Mouse (Mus musculus): ENCODE data around the gene Nudt8.

DNA sequence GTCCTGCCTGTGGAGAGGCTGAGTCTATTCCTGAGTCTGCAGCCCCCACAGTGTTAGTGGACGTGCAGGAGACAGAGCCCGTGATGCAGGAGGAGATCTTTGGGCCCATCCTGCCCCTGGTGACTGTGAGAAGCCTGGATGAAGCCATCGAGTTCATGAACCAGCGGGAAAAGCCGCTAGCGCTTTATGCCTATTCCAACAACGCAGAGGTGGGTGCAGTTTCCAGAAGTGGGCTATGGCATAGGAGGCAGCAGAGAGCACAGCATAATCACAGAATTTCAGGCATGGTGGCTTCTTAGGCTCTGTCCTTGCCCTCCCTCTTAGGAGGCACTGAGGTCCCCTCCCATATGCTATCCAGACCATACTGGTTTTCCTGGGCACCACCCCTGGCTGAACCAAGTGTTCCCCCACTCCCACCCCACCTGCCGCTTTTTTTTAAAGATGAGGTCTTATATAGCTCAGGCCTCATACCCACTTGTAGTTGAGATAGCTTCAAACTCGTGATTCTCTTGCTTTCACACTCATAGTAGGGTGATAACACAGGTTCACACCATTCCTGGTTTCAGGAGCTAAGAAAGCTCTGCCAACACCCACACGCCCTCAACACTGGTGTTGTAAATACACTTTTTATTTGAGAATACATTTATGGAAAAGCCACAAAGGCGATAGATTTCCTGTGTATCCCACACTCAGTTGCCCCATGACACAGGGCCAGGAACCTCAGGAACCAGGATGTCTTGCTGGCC lies 33.9 kb upstream of the Nudt8 start:
- TF ChIP-seq CTCF (IDR thresholded peaks at IDR 0.05; ENCODE audit: borderline replicate concordance, insufficient read depth, low read length) (no peak), POLR2A (IDR thresholded peaks at IDR 0.05; ENCODE audit: low read depth, low read length) (no peak)
